Mouse (Mus musculus) cerebral cortex, adult 2 months (tissue): ENCODE measurements around the gene Foxn3.

Source experiments
- WGBS: fragments of 180-500 bp; shearing (Covaris S2); methylation state at CpG from one replicate; pipeline ENCODE4 v1.1.7; 2018; 5-methylcytosine and 5-hydroxymethylcytosine counted together

Foxn3 gene

DNA sequence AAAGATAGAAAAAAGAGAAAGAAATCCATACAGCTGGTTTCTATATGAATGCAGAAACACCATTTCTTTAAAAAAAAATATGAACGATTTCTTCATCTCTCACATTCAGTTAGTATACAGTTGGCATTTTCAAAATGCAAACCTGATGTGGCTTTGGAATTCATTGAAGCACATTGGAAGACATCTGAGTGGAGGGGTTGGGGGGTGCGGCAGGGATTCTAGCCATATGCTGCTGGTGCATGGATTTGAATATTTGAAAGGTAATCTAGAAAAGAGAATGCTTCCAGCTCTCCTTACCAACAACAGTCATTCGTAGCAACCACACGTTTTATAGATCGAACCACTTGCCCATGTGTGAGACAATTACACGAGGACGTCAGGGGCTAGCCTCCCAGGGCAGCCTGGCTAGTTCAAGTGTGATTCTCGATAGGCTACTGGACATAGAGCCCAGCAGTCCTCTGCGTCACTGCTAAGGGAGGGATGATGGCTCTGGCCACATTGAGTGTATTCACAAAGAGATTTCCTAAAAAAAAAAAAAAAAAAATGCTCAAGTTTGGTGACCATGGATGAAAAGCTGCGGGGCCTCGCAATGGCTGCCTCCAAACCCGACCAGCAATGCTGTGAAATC, 96.0 kb downstream of the Foxn3 start:
- 62% methylated on average over 12 of the region's 12 CpGs for WGBS

DNA sequence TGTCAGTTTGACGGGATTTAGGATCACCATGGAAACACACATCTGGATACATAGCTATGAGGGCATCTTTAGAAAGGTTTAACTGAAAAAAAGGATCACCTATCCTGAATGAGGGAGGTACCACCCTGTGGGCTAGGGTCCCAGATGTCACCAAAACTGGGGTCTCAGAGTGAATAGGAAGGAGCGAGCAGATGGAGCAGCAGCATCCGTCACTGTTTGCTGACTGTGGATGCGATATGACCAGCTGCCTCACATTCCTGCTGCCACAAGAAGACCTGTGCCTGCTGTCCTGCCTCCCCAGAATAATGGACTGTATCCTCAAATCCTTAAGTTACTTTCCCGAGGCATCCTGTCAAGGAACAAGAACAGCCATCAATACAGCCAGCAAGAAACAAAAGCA, 97.0 kb downstream of the Foxn3 start:
- WGBS: 90% methylated on average over 5 of the region's 5 CpGs

DNA sequence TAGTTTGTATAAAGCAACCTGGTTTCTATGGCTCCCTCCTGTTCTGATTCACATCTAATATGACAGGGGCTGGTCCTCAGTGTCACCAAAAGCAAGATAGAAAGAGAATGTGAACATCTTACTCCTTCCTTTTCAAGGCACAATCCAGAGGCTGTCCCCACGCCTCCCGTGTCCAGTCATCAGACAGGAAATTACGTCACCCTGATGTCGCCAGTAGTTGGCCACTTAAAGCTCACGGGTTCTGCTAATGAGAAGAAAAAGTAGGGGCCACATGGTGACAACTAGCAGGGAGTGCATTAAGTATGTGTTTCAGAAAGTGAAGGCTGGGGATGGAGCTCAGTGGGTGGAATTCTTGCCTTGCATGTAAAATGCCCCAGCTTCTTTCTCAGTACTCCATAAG, 99.1 kb downstream of the Foxn3 start:
- WGBS: 77% methylated on average over 5 of the region's 5 CpGs

DNA sequence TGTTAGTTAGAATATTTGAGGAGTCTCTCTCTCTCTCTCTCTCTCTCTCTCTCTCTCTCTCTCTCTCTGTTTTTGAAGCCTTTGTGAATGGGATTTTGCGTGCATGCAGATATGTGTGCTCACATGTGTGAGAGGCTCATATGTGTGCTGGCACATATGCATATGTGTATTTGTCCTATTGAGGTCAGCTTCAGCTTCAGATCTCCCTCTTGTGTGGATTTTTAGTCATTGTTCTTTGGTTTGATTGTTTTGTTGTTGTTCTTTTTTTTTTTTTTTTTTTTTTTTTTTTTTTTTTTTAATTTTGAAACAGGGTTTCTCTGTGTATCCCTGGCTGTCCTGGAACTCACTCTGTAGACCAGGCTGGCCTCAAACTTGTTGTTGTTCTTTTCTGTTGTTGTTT, 100.5 kb downstream of the Foxn3 start:
- 92% methylated on average over 1 of the region's 1 CpGs for WGBS

DNA sequence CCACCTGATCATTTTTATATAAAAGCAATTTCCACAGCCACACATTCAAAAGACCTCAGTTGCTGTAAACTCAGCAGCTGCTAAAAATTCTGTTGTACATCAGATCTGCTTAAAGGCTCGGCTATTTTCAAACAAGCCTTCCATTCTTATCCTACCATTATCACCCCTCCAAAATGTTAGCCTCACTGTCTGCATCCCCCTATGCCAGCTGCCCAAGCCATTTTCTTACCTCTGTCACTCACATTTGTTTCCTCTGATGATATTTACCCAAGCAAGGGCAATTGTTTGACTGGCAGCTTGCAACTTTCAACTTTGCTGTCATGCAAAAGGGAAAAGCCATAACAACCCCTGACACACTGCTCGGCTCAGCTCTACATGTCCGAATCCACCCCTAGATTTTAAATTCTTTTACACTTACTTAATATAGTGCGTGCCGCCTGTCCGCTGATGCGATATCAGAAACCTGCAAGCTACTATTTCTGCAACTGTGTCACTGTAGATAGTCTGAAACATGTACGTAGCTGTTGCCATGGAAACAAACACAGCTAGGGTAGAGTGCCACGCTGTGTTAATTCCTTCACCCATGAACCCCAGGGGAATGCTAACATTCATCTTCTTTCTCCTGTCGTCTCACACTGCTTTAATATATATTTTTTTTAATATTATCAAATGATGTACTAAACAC, 105.7 kb downstream of the Foxn3 start:
- WGBS: 33% methylated on average over 10 of the region's 10 CpGs

DNA sequence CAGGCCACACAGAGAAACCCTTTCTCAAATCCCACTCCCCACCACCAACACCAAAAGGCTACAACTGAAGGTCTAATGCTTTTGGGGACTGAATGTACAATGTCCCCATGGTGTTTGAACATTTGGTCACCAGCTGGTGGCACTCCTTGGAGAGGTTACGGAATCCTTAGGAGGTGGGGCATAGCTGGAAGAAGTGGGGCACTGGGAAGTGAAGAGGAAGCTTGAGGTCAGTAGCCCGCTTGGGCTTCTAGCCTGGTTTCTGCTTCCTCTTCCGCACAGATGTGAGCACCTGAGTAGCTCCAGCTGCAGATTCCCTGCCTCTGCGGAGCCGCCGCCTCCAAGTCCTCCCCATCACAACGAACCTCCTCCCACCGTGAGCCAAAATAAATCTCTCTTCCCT, 107.8 kb downstream of the Foxn3 start:
- WGBS: 93% methylated on average over 8 of the region's 8 CpGs

DNA sequence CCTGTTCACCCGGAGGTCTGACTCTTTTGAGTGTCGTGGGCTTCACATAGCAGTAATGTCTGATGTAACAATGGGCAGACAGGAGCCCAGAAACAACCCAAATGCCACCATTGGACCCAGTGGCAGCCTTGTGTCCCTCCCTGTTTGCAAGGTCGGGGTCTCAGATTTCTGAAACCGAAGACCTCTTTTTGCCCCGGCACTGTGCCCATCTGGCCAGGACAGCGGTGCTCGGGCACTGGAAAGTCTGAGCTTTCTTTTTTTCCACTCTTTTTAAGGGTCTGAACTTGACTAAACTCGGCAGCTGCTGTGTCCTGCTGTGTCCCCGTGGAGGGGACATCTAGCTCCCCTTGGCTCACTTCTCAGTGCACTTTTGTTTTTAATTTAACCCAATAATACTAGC, 109.0 kb downstream of the Foxn3 start:
- 73% methylated on average over 9 of the region's 9 CpGs for WGBS

DNA sequence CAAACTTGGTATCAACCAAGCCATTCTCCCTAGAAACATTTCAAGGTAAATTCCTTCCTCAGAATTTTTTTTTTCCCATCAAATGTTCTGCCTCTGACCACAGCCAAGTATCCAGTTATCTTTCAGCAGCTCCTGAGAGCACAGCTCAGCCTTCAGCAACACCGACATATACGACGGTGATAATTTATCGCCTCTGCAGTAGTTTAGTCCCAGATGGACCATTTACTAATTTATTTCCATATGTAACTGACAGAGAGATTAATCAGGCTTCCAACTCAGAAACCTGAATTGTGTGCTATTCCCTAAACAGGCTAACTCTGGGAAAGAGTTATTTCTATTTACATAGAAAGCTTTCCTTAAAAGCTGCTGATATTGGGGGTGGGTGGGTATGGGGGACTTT, 109.6 kb downstream of the Foxn3 start:
- 92% methylated on average over 4 of the region's 4 CpGs for WGBS

DNA sequence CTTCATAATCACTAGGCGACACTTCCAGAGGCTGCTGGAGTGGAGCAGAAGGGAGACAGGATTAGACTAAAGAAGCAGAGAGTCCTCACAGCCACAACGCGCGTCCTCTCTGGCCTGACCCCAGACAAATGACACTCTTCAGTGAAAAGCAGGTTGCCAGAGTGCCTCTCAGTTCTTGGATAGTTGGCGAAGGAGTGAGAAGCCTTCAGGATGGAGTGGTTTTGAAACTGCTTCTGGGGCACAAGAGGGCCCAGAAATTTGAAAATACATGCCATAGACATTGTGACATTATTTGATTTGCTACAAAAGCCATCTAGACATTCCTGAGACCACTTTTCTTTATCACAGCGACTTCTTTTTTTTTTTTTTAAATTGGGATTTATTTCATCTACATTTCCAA, 113.3 kb downstream of the Foxn3 start:
- WGBS: 88% methylated on average over 6 of the region's 6 CpGs

DNA sequence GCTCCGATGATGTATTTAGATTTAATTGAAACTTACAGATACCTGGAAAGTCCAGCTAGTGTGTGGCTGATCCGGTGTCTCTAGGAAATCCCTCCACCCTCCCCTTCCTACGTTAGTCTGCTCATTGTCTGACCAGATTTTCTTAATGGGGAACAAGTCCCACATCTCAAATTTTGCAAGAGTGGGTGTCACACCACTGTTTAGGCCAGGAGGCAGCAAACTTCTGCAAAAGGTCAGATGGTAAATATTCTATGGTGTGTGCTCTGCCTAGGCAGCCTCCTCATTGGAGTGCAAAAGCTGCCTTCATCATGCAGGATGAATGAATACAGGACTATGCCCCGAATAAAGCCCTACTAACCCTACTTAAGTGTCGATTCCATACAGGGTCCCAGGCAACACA, 115.6 kb downstream of the Foxn3 start:
- WGBS: 82% methylated on average over 5 of the region's 5 CpGs

DNA sequence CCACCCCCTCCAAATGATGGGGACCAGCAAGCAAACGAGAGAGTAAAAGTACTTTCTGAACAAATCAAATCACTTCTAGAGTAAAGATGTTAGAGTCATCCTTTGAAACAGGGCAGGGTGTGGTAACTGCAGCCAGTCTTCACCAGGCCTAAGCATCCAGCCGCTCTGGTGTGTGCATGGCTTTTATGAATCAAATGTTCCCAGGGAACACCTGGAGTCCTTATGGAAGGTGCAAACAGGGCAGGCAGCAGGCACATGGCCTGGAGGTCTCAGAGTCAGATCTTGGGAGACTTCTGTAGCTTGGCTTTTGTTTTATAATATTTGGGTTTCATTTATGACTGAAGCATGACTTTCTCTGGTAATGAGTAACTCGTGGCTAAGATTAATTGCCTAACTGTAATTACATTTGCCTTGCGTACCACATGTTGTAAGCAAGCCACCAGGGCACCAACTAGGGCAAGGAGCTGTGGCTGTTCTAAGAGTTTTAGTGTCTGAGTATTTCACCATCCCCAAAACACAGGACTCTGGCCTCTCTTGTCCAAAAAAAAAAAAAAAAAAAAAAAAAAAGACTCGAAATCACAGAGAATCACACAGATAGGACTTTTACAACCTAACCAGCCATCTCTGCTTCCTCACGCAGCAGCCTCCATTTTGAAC, 118.2 kb downstream of the Foxn3 start:
- WGBS: 90% methylated on average over 6 of the region's 6 CpGs

DNA sequence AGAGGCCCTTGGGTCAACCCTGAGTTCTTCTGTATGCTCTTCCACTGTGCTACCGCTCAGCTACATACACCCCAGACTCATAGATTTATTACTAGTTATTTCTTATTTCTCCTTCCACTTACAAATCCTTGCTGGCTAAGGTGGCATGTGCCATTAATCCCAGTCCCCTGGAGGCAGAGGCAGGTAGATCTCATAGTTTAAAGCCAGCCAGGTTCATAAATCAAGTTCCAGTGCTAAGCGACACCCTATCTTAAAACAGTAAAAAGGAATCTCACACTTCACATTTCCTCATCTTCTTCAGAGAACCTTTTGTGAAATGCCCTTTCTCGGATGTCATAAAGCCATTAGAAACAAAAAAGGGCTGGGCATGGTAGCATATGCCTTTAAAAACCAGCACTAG, 120.6 kb downstream of the Foxn3 start:
- WGBS: 99% methylated on average over 3 of the region's 3 CpGs

DNA sequence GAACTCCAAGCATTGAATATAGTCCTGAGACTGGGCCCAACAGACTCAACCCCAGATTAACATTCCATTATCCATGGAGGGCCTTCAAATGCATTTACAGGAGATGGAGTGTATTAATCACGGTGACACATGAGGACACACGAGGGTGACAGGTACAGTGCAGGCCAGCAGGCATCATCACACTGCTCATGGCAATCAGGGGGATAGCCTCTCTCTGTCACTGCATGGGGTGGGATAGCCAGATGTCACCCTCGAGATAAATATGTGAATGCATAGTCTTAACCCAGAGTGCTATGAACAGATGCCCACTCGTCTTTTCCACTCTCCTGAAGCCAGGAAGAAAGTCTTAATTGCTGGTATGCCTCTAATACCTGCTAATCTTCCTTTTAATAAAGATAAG, 122.4 kb downstream of the Foxn3 start:
- 81% methylated on average over 4 of the region's 4 CpGs for WGBS

DNA sequence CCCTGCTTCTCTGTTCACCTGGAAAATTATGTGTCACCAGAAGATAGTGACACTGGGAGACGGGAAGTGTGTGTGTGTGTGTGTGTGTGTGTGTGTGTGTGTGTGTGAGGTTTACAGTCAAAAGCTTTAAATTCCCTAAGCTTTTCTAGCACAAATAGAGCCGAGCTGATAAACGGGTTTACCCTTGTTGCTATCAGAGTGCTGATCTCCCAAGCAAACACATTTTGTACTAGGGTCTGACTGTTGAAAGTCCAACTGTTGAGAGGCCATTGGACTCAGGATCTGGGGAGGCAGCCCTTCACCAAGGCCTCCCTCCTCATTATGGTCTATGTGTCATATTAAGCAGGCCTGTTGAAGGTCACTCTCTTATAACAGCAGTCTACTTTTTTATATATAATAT, 123.4 kb downstream of the Foxn3 start:
- 89% methylated on average over 3 of the region's 3 CpGs for WGBS

DNA sequence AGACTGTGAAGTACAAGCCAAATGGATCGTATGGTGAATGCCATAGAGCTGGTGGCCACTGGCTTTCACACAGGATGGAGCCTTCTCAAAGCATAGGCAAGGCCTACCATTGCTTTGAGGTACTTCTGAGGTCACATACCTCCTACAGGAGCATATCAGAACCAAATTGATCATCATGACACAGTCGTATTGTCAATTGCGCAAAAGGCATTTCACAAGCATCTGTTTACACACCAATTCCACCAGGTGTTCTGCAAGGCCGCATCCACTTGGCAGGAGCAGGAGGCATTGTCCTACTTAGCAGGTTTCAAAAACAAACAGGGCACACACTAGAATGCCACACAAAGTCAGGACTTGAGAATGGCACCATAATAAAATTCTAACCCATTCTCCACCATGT, 128.2 kb downstream of the Foxn3 start:
- WGBS: 93% methylated on average over 4 of the region's 4 CpGs

DNA sequence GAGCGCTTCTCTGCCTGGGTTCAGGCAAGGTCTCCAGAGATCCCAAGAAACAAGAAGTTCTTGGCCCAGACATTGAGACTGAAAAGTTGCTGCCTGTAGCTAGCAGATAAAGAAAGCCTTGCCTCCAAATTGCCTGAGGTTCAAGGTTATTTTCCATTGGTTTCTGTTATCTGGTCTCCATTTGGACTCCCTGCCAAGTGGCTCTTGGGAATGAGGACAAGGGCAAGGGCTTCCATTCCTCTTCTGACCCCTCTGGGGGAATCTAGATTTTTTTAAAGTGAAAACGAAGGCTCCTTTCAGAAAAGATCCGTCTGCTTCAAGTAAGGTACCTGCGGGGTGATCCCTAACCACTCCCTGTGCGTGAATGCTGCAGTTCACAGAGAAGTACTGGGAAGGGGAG, 130.0 kb downstream of the Foxn3 start:
- 94% methylated on average over 5 of the region's 5 CpGs for WGBS

DNA sequence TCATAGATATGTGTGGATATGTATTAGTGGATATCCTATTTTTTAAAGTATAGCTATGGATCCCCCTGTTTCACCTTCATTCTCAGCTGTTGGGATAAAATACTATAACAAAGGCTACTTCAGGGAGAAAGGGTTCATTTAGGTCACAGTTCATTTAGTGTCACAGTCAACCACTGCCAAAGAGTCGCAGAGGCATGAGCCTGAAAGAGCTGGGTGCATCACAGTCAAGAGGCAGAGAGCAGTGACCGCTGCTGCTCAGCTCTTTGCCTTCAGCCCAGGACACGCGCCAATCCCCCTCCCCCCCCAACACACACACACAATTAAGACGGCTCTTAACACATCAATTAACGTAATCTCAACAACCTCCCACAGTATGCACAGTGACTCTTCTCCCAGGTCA, 131.8 kb downstream of the Foxn3 start:
- WGBS: 82% methylated on average over 6 of the region's 6 CpGs

DNA sequence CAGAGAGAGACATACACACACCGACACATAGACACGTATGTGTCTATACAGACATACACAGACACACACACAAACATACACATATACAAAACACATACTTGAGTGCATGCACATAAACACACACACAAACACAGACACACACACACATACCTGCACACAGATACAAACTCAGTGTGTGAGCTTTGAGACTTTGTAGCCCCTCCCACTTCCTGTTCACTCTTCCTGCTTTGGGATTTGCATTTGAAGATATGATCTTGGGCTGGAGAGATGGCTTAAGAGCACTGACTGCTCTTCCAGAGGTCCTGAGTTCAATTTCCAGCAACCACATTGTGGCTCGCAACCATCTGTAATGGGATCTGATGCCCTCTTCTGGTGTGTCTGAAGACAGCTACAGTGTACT, 132.4 kb downstream of the Foxn3 start:
- WGBS: 99% methylated on average over 3 of the region's 3 CpGs

DNA sequence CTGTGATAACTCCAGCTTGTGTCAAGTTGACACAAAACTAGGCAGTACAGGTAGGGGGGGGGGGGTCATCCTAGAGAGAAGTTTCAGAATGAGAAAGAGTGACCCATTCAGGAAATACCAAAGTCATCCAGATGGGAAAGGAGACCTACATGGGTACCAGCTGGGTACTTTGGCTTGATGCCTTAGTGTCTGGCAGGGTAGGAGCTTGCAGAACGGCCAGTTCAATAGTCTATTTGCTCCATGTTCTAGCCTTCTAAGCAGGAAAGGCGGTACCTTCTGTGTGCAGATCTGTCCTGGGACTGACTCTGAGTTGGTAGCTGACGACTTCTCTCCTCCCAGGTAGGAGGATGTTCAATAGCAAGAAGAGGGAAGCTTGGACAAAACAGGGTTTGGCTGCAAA, 134.3 kb downstream of the Foxn3 start:
- 82% methylated on average over 3 of the region's 3 CpGs for WGBS

DNA sequence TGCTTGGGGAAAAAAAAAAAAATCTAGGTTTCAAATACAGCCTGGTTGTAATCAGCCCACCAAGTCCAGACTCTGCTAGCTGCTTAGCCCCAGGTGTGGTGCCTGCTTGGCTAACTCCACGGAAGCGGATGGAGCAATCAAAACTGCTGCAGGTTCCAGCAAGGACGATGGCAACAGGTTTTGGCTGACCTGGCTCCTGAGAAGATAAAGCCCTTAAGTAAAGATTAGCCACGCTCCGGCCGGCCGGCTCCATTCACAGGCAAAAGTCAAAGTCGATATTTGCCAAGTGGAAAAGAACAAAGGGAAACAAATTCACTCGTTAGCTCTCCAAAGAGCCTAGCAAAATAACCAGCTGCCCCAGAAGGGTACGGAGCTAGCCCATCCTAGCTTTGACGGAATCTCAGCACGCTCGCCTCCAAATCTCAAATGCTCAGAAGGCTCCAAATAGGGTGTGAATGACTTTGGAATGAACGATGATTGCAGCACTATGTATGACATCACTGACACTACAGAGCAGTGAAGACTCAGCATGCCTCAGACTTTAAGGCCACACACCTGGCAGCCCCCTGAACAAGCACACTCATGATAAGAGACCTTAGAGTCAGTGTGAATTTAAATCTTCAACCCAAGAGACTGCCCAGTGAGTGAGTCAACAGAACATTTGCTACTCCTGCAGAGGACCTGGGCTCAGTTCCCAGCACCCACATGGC, 137.0 kb downstream of the Foxn3 start:
- 86% methylated on average over 14 of the region's 14 CpGs for WGBS

DNA sequence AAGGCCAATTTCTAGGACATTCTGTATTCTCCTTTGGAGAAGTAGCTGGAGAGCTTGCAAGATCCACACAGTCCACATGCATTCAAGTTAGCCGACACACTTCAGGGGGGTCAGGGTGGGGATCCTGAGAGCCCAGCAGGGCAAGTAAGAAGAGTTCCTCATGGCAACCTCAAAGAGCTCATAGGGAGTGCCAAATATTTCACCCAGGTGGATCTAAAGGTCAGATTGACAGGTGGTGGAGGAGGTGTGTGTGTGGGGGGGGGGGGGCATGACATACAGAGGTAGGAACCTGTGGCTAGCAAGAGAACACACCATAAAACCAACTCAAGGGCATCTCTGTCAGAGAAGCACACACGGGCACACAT, 144.0 kb downstream of the Foxn3 start:
- 91% methylated on average over 2 of the region's 2 CpGs for WGBS

DNA sequence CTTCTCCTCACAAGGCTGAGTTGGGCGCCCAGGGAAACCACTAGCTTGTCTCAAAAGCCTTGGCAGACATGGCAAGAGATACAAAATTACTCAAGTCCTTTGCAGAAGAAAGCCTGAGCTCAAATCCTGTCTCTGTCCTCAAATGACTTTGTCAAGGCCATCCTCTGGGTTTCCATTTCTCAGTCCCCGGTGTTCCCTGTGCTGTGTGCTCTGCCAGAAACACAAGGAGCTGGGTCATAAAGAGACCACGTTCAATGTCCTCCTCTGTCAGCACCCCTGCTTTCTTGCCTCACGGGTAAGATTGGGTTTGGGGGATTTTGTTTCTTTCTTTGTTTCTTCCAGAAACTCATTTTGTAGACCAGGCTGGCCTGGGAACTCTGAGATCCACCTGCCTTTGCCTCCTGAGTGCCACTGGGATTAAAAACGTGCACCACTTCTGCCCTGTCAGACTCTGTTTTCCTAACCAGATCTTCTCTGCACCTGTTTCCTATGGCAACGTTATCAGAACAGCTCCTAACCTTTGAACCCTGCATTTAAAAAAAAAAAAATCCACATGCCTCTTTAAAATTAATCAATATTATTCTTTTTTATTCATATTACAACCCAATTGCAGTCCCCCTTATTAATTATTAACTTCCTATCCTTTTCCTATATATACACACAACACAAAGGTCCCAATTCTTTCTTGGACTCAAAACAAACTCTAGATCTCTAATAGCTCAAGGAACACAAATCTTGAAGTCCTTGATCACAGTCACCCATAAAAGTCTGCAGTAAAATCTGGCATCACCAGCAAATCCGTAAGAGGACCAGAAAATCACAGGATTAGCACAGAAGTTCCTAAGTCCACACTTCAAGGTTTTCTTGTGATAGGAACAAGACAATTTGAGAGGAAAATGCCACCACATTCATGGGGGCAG, 144.6 kb downstream of the Foxn3 start:
- 74% methylated on average over 7 of the region's 7 CpGs for WGBS
